Mouse (Mus musculus) kidney, embryonic 14.5 days (tissue): ENCODE data around the gene Ccdc8. TPM values are rescaled to one million over a fixed set of nuclear protein-coding genes. Genes with fewer than 3 reads are reported as not detected.

ENCODE experiments used
- ATAC-seq: fragments of 200-750 bp; cut with Nextera tagmentation; 2 replicates; pipeline ENCODE4 v1.8.0; 2017; ENCODE audit warnings: moderate number of reproducible peaks, mild to moderate bottlenecking, moderate TSS enrichment, moderate library complexity; ENCODE audit not compliant: low FRiP score, low TSS enrichment
- H3K27ac ChIP-seq: fragments of 300-500 bp; sonication (generic); 2 replicates; pipeline ENCODE4 v1.5.1; 2014; ENCODE audit warnings: low read depth, mild to moderate bottlenecking, low read length, moderate library complexity, mixed read lengths
- H3K27me3 ChIP-seq: fragments of 300-500 bp; sonication (generic); 2 replicates; pipeline ENCODE4 v1.6.1; 2014; ENCODE audit warnings: mild to moderate bottlenecking, low read length; ENCODE audit not compliant: control insufficient read depth, insufficient read depth
- H3K36me3 ChIP-seq: fragments of 300-500 bp; sonication (generic); 2 replicates; pipeline ENCODE4 v1.6.1; 2014; ENCODE audit warnings: low read length, mixed read lengths; ENCODE audit not compliant: control insufficient read depth, insufficient read depth
- H3K4me1 ChIP-seq: fragments of 300-500 bp; sonication (generic); 2 replicates; pipeline ENCODE4 v1.6.1; 2014; ENCODE audit warnings: low read length, mixed read lengths; ENCODE audit not compliant: control insufficient read depth, insufficient read depth
- H3K4me2 ChIP-seq: fragments of 300-500 bp; sonication (generic); replicated peaks from 2 replicates; pipeline ENCODE4 v1.6.1; 2014; ENCODE audit warnings: low read depth, mild to moderate bottlenecking, low read length
- H3K4me3 ChIP-seq: fragments of 300-500 bp; sonication (generic); 2 replicates; pipeline ENCODE4 v1.5.1; 2014; ENCODE audit warnings: mild to moderate bottlenecking, low read length
- H3K9ac ChIP-seq: fragments of 300-500 bp; sonication (generic); 2 replicates; pipeline ENCODE4 v1.6.1; 2014; ENCODE audit warnings: low read depth, mild to moderate bottlenecking, low read length, moderate library complexity
- H3K9me3 ChIP-seq: fragments of 300-500 bp; sonication (generic); 2 replicates; pipeline ENCODE4 v1.6.1; 2016; ENCODE audit warnings: low read length; ENCODE audit not compliant: control insufficient read depth
- WGBS: fragments of 180-500 bp; shearing (Covaris S2); extraction: QIAGEN DNeasy Blood & Tissue Kit; methylation state at CpG from one replicate; pipeline ENCODE4 v1.1.7; 2014; 5-methylcytosine and 5-hydroxymethylcytosine counted together
- polyA plus RNA-seq: library from polyadenylated mRNA; unstranded; fragments of >200 nt; fragmentation: Nextera tagmentation; extraction: Ambion mirVana; gene quantifications from 2 replicates; pipeline ENCODE4 v1.2.1, GENCODE M21; 2014

Gene Ccdc8
- polyA plus RNA-seq: 17.5 and 21.4 TPM in 2 replicates

- ATAC-seq: no peak
- H3K36me3 ChIP-seq: peaks cover 6% of the 10 kb centered on the region
- H3K27ac ChIP-seq: peak within 1 kb of the TSS; percentile 83
- H3K9me3 ChIP-seq: no peaks in the 10 kb centered on the region
- H3K27me3 ChIP-seq: no peaks in the 10 kb centered on the region
- peak within 1 kb of the TSS; percentile 83 for H3K4me2 ChIP-seq
- H3K4me3 ChIP-seq: peak within 1 kb of the TSS; percentile 78
- 90% methylated on average over 5 of the region's 5 CpGs for WGBS
- no peak within 1 kb of the TSS for H3K9ac ChIP-seq
- peaks cover 36% of the 10 kb centered on the region for H3K4me1 ChIP-seq
These were observed at the start of gene Ccdc8 for GRCm38 (mm10) chr7:16992451-16992807. Ccdc8 (plus strand) TSS chr7:16992708.

GRCm38 (mm10) chr7:16942861-16943260 lies 49.6 kb upstream of the Ccdc8 start:
- H3K9ac ChIP-seq: no peak overlapping the region
- H3K9me3 ChIP-seq: no peaks in the 10 kb centered on the region
- H3K4me1 ChIP-seq: peaks cover 28% of the 10 kb centered on the region
- 67% methylated on average over 4 of the region's 4 CpGs for WGBS
- no peak overlapping the region for H3K4me2 ChIP-seq
- H3K27ac ChIP-seq: no peak overlapping the region
- peaks cover 29% of the 10 kb centered on the region for H3K27me3 ChIP-seq
- H3K36me3 ChIP-seq: no peaks in the 10 kb centered on the region
- ATAC-seq: no peak
- H3K4me3 ChIP-seq: no peak overlapping the region

- Histone ChIP-seq H3K4me3 (peak within 1 kb of the TSS; percentile 45), H3K4me2 (peak within 1 kb of the TSS; percentile 51), H3K9me3 (no peaks in the 10 kb centered on the region), H3K4me1 (peaks cover 31% of the 10 kb centered on the region), H3K36me3 (no peaks in the 10 kb centered on the region), H3K27me3 (peaks cover 43% of the 10 kb centered on the region), H3K9ac (peak within 1 kb of the TSS; percentile 35), H3K27ac (no peak within 1 kb of the TSS)
- WGBS: 14% methylated on average over 36 of the region's 36 CpGs
- peak; percentile 91 for ATAC-seq
These were observed 48.3 kb upstream of the Ccdc8 start, which contains the start of gene Pnmal2 for GRCm38 (mm10) chr7:16944061-16944807. Pnmal2 (plus strand) TSS chr7:16944682.

DNA sequence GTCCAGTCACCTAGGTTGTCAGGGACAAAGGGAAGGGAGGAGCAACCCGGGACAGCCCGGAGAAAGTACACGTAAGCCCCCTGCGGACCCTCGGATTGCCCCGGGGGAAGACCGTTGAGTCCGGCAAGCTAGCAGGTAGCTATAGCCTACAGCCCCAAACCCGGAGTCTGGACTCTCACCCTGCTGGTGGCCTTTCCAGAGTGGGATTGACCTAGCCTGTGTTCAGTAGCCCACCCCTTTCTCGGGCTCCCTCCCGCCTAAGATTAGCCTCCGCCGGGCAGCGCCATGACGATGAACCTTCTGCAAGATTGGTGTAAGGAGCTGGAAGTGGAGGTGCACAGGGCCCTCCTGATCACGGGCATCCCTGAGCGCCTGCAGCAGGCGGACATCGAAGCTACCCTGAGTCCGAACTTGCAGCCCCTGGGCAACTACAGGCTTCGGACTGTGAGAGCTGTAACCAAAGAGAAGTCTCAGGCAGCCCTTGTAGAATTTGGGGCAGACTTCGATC lies 47.6 kb upstream of the Ccdc8 start:
- Histone ChIP-seq H3K9ac (peak overlapping the region; percentile 35), H3K4me2 (peak overlapping the region; percentile 51), H3K36me3 (no peaks in the 10 kb centered on the region), H3K27ac (no peak overlapping the region), H3K9me3 (no peaks in the 10 kb centered on the region), H3K4me1 (peaks cover 35% of the 10 kb centered on the region), H3K4me3 (peak overlapping the region; percentile 45), H3K27me3 (peaks cover 49% of the 10 kb centered on the region)
- ATAC-seq: no peak
- under 1% methylated on average over 22 of the region's 22 CpGs for WGBS

- no peak for ATAC-seq
- WGBS: 11% methylated on average over 17 of the region's 17 CpGs
- H3K9me3 ChIP-seq: no peaks in the 10 kb centered on the region
- peak overlapping the region; percentile 45 for H3K4me3 ChIP-seq
- no peak overlapping the region for H3K27ac ChIP-seq
- peaks cover 50% of the 10 kb centered on the region for H3K27me3 ChIP-seq
- H3K4me2 ChIP-seq: peak overlapping the region; percentile 51
- H3K9ac ChIP-seq: peak overlapping the region; percentile 35; the same call in 1 of the 2 replicates
- H3K36me3 ChIP-seq: no peaks in the 10 kb centered on the region
- H3K4me1 ChIP-seq: peaks cover 36% of the 10 kb centered on the region
These were observed 47.1 kb upstream of the Ccdc8 start for GRCm38 (mm10) chr7:16945419-16945818.

DNA sequence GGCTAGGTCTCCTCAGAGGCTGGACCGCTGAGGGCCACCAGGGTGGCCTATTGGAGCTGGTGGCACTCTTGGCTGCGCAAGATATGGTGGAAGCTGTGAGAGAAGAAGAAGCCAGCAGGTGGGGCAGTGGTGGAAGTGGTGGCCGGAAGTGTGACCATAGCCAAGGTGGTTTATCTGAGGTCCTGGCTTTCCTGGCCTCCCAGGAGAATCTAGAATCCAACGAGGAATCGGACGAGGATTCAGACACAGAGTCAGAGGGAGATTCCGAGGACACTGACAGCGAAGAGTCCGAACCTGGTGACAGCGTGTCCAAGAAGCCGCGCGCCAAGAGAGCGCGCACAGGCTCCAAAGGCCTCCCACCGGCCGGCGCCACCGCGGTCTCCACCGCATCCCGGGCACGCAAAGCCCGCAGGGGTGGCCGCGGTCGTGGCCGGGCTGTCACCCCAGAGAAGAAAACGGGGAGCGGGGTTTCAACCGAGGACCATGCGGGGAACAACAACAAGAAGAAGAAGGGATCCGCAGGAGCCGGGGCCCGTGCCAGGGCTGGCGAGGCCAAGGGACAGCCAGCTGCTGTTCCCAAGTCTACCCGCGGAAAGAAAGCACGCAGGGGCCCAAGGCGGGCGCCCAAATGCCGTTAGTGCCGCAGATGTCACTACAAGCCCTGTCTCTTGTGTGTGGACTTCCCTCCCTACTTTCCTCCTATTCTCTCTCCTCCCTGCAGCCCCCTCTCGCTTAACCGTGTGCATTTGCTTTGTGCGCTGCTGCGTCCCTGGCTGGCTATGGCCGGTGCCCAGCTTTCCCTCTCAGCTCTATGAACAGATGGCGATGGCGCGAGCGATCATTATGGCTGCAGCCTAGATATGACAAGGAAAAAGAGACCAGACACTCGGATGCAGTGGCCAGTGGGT lies 45.8 kb upstream of the Ccdc8 start:
- peaks cover 36% of the 10 kb centered on the region for H3K4me1 ChIP-seq
- peak overlapping the region; percentile 33 for H3K4me3 ChIP-seq
- no peak overlapping the region for H3K27ac ChIP-seq
- H3K36me3 ChIP-seq: no peaks in the 10 kb centered on the region
- peak overlapping the region; percentile 52; the same call in 1 of the 2 replicates for H3K9ac ChIP-seq
- H3K9me3 ChIP-seq: no peaks in the 10 kb centered on the region
- peaks cover 50% of the 10 kb centered on the region for H3K27me3 ChIP-seq
- 4% methylated on average over 49 of the region's 53 CpGs for WGBS
- ATAC-seq: no peak
- peak overlapping the region; percentile 48 for H3K4me2 ChIP-seq

GRCm38 (mm10) chr7:16947349-16947895 lies 45.1 kb upstream of the Ccdc8 start:
- Histone ChIP-seq H3K4me2 (peak overlapping the region; percentile 48), H3K4me1 (peaks cover 36% of the 10 kb centered on the region), H3K4me3 (peak overlapping the region; percentile 33), H3K27me3 (peaks cover 50% of the 10 kb centered on the region), H3K27ac (no peak overlapping the region), H3K36me3 (no peaks in the 10 kb centered on the region), H3K9ac (peak overlapping the region; percentile 52; the same call in 1 of the 2 replicates), H3K9me3 (no peaks in the 10 kb centered on the region)
- ATAC-seq: no peak
- 19% methylated on average over 21 of the region's 22 CpGs for WGBS

- Histone ChIP-seq H3K27me3 (peaks cover 50% of the 10 kb centered on the region), H3K27ac (no peak overlapping the region), H3K36me3 (no peaks in the 10 kb centered on the region), H3K9ac (no peak overlapping the region), H3K4me1 (peaks cover 36% of the 10 kb centered on the region), H3K4me2 (peak overlapping the region; percentile 22), H3K9me3 (no peaks in the 10 kb centered on the region), H3K4me3 (peak overlapping the region; percentile 33)
- ATAC-seq: no peak
- WGBS: 12% methylated on average over 4 of the region's 4 CpGs
These were observed 44.5 kb upstream of the Ccdc8 start for GRCm38 (mm10) chr7:16947959-16948361.
